Mouse (Mus musculus): ENCODE results near the gene Tor3a.

DNA sequence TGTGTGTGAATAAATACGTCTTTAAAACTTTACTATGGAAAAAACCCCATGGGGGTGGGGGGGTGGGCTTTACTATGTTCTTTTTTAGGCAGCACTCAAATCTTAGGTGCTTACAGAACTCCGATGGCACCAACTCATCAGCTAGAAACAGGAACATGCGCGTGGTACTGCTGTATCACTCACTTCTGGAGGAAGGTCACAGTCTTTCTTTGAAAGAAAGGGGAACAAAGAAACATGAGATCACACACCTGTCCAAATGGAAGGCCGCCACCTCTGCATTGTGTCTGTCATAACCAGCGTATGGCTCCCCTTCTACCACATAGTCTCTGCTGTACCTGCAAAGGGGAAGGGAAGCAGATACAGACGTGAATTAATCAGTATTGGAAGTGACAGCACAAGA lies 28.0 kb upstream of the Tor3a start:
- TF ChIP-seq CTCF (IDR thresholded peaks at IDR 0.05; ENCODE audit: borderline replicate concordance, extremely low read depth, insufficient read depth, insufficient read length), result no peak
- no peak for TF ChIP-seq POLR2A (IDR thresholded peaks at IDR 0.05; ENCODE audit: borderline replicate concordance, extremely low read depth, insufficient read depth, insufficient read length, poor library complexity, severe bottlenecking)

All from brain, embryonic 14.5 days (tissue).